Mouse (Mus musculus): Measurements from ENCODE around the gene Errfi1.

DNA sequence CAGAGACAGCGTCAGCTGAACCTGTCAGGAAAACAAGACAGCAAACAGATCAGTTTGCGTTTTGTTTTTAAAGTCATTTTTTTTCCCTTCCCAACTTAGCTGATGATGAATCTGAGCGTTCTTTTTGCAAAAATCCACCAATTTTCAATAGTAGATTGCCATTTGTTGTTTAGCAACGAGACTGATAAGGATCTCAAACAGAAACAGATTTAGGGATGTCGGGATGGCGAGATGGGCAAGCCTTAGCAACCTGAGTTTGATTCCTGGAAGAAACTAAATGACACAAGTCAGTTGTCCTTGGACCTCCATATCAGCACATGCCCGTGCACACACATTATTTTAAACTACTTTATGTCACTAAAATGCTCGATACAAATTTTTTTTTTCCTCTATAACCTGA is 19.0 kb downstream of the Errfi1 start:
- TF ChIP-seq CTCF (IDR thresholded peaks at IDR 0.05; ENCODE audit: control insufficient read depth, insufficient read depth, low read length) (no peak), POLR2A (IDR thresholded peaks at IDR 0.05; ENCODE audit: borderline replicate concordance, control insufficient read depth, low read depth, low read length) (no peak)
